ENCODE assay signal across 9 mouse cellular contexts in the genomic region with DNA sequence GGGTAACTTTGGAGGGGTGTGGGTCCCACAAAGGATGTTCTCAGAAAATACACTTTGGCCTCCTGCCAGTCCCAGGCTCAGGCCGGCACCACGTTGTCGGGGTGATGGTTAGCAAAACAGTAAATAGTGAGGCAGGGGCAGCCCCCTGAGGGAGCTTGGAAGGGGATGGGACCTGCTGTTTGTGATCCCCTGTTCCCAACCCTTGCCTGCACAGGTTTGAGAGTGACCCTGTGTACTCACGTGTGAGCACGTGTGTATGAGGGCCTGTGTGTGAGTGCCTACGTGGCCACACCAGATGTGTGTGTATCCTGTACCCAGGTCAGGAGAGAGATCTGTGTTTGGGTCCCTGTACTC. TPM values are rescaled to one million over a fixed set of nuclear protein-coding genes. Genes with fewer than 3 reads are reported as not detected.
DNase-seq lines count a peak whose midpoint lies in the region; ATAC-seq and TF ChIP-seq lines count a peak whose summit lies in the region.
"Had no signal": no experiment of that assay in that cellular context is flagged by ENCODE, and none has a peak within 500 bp of the region (broad histone marks: within the 10 kb centered on the region; RNA-seq: fewer than 3 reads in every experiment).

No protein-coding gene starts in this region.

- WGBS in kidney, postnatal 0 days, result 31% methylated on average over 6 of the region's 6 CpGs
- WGBS in kidney, adult 2 months, result 52% methylated on average over 6 of the region's 6 CpGs
- WGBS in embryonic facial prominence, embryonic 14.5 days, result 8% methylated on average over 6 of the region's 6 CpGs
- 24% methylated on average over 6 of the region's 6 CpGs for WGBS in hindbrain, embryonic 14.5 days
- WGBS in midbrain, postnatal 0 days, result 26% methylated on average over 6 of the region's 6 CpGs
- WGBS in thymus, adult 2 months, result 68% methylated on average over 6 of the region's 6 CpGs

- H3K27ac ChIP-seq in kidney, postnatal 0 days, result peak overlapping the region; percentile 94
- H3K27ac ChIP-seq in kidney, adult 2 months (ENCODE audit: insufficient read depth, low read depth, low read length), result no peak overlapping the region
- peak overlapping the region; percentile 98 for H3K27ac ChIP-seq in embryonic facial prominence, embryonic 14.5 days (replicated peaks; ENCODE audit: low read depth, low read length)
- H3K27ac ChIP-seq in hindbrain, embryonic 14.5 days, result peak overlapping the region; percentile 40; the same call in 1 of the 2 replicates
- H3K27ac ChIP-seq in midbrain, postnatal 0 days (ENCODE audit: low read depth, low read length), result no peak overlapping the region
- H3K27ac ChIP-seq in thymus, adult 2 months (ENCODE audit: control insufficient read depth, insufficient read depth, low read length), result no peak overlapping the region

- H3K9me3 ChIP-seq in kidney, postnatal 0 days (replicated peaks; ENCODE audit: low read length), result no peaks in the 10 kb centered on the region
- H3K9me3 ChIP-seq in embryonic facial prominence, embryonic 14.5 days (ENCODE audit: control insufficient read depth, low read length), result no peaks in the 10 kb centered on the region
- no peaks in the 10 kb centered on the region for H3K9me3 ChIP-seq in hindbrain, embryonic 14.5 days (ENCODE audit: control insufficient read depth, low read length)
- no peaks in the 10 kb centered on the region for H3K9me3 ChIP-seq in midbrain, postnatal 0 days (ENCODE audit: low read length)

- TF ChIP-seq POLR2A in kidney, adult 2 months (IDR thresholded peaks at IDR 0.05; ENCODE audit: low read depth, low read length), result no peak
- TF ChIP-seq POLR2A in thymus, adult 2 months (IDR thresholded peaks at IDR 0.05; ENCODE audit: control insufficient read depth, extremely low read depth, insufficient read depth, low read length, poor library complexity), result no peak

- ATAC-seq in kidney, postnatal 0 days (replicated peaks; ENCODE audit: low FRiP score, low read depth), result peak; percentile 5; the same call in 1 of the 2 replicates
- peak; percentile 31 for ATAC-seq in embryonic facial prominence, embryonic 14.5 days (ENCODE audit: low read depth)
- peak; percentile 10; the same call in 1 of the 2 replicates for ATAC-seq in hindbrain, embryonic 14.5 days (ENCODE audit: low FRiP score)
- ATAC-seq in midbrain, postnatal 0 days (ENCODE audit: low FRiP score), result peak; percentile 44; the same call in 1 of the 2 replicates

- H3K4me2 ChIP-seq in kidney, postnatal 0 days (ENCODE audit: low read length), result no peak overlapping the region
- peak overlapping the region; percentile 51 for H3K4me2 ChIP-seq in embryonic facial prominence, embryonic 14.5 days (ENCODE audit: low read depth, low read length)
- peak overlapping the region; percentile 57 for H3K4me2 ChIP-seq in hindbrain, embryonic 14.5 days (replicated peaks)
- no peak overlapping the region for H3K4me2 ChIP-seq in midbrain, postnatal 0 days (ENCODE audit: low read depth, low read length, poor library complexity, severe bottlenecking)

- peak; percentile 74 for DNase-seq in kidney, postnatal 0 days (ENCODE audit: low spot score)
- no peak for DNase-seq in kidney, adult 2 months
- peak; percentile 75 for DNase-seq in embryonic facial prominence, embryonic 14.5 days (ENCODE audit: low spot score)
- no peak for DNase-seq in hindbrain, embryonic 14.5 days (ENCODE audit: low spot score)
- peak; percentile 47 for DNase-seq in midbrain, postnatal 0 days (ENCODE audit: low spot score)
- no peak for DNase-seq in adrenal gland, postnatal 4 days (ENCODE audit: low spot score in 2 of 2)
- no peak for DNase-seq in thymus, adult 2 months
- DNase-seq in adrenal gland, adult 18-20 months (ENCODE audit: low spot score in 2 of 2), result no peak

- peaks cover 9% of the 10 kb centered on the region; the same call in 1 of the 2 replicates for H3K36me3 ChIP-seq in kidney, postnatal 0 days (ENCODE audit: insufficient read depth, low read length)
- no peaks in the 10 kb centered on the region for H3K36me3 ChIP-seq in kidney, adult 2 months (ENCODE audit: control insufficient read depth, insufficient read depth, low read length)
- H3K36me3 ChIP-seq in embryonic facial prominence, embryonic 14.5 days (ENCODE audit: control insufficient read depth, insufficient read depth, low read length), result no peaks in the 10 kb centered on the region
- H3K36me3 ChIP-seq in hindbrain, embryonic 14.5 days (replicated peaks; ENCODE audit: control insufficient read depth, insufficient read depth), result no peaks in the 10 kb centered on the region
- no peaks in the 10 kb centered on the region for H3K36me3 ChIP-seq in midbrain, postnatal 0 days (ENCODE audit: insufficient read depth, low read length)
- peaks cover 33% of the 10 kb centered on the region for H3K36me3 ChIP-seq in thymus, adult 2 months (ENCODE audit: control insufficient read depth, insufficient read depth, low read length)

- peaks cover 30% of the 10 kb centered on the region for H3K4me1 ChIP-seq in kidney, postnatal 0 days (replicated peaks; ENCODE audit: insufficient read depth, low read length)
- no peaks in the 10 kb centered on the region for H3K4me1 ChIP-seq in kidney, adult 2 months (ENCODE audit: control insufficient read depth, insufficient read depth, low read length)
- H3K4me1 ChIP-seq in embryonic facial prominence, embryonic 14.5 days (ENCODE audit: control insufficient read depth, insufficient read depth, low read length), result peaks cover 48% of the 10 kb centered on the region
- H3K4me1 ChIP-seq in hindbrain, embryonic 14.5 days (replicated peaks; ENCODE audit: control insufficient read depth, insufficient read depth, low read length), result peaks cover 14% of the 10 kb centered on the region
- H3K4me1 ChIP-seq in midbrain, postnatal 0 days (ENCODE audit: insufficient read depth, low read length), result peaks cover 6% of the 10 kb centered on the region
- H3K4me1 ChIP-seq in thymus, adult 2 months (replicated peaks; ENCODE audit: control insufficient read depth, insufficient read depth, low read length), result peaks cover 28% of the 10 kb centered on the region

- H3K9ac ChIP-seq in kidney, postnatal 0 days (ENCODE audit: low read depth, low read length), result no peak overlapping the region; the same call in 1 of the 2 replicates
- peak overlapping the region; percentile 64 for H3K9ac ChIP-seq in embryonic facial prominence, embryonic 14.5 days (ENCODE audit: low read depth, low read length)
- H3K9ac ChIP-seq in hindbrain, embryonic 14.5 days, result peak overlapping the region; percentile 57
- H3K9ac ChIP-seq in midbrain, postnatal 0 days (replicated peaks; ENCODE audit: low read length, poor library complexity, severe bottlenecking), result peak overlapping the region; percentile 60; the same call in 1 of the 2 replicates

- H3K27me3 ChIP-seq in kidney, postnatal 0 days (ENCODE audit: insufficient read depth, low read length), result no peaks in the 10 kb centered on the region
- H3K27me3 ChIP-seq in kidney, adult 2 months (replicated peaks; ENCODE audit: control insufficient read depth, insufficient read depth, low read length), result no peaks in the 10 kb centered on the region
- no peaks in the 10 kb centered on the region for H3K27me3 ChIP-seq in embryonic facial prominence, embryonic 14.5 days (replicated peaks; ENCODE audit: control insufficient read depth, insufficient read depth, low read length)
- no peaks in the 10 kb centered on the region for H3K27me3 ChIP-seq in hindbrain, embryonic 14.5 days (ENCODE audit: control insufficient read depth, insufficient read depth, low read length)
- H3K27me3 ChIP-seq in midbrain, postnatal 0 days (ENCODE audit: insufficient read depth, low read length), result no peaks in the 10 kb centered on the region
- H3K27me3 ChIP-seq in thymus, adult 2 months (ENCODE audit: control insufficient read depth, insufficient read depth, low read length), result no peaks in the 10 kb centered on the region

- no peak for TF ChIP-seq CTCF in kidney, postnatal 0 days (IDR thresholded peaks at IDR 0.05; ENCODE audit: low read depth)
- TF ChIP-seq CTCF in kidney, adult 2 months (conservative IDR thresholded peaks at IDR 0.05; ENCODE audit: insufficient read depth, insufficient read length, low read depth, low read length), result no peak
- TF ChIP-seq CTCF in midbrain, postnatal 0 days (IDR thresholded peaks at IDR 0.05), result no peak
- no peak for TF ChIP-seq CTCF in thymus, adult 2 months (IDR thresholded peaks at IDR 0.05; ENCODE audit: borderline replicate concordance, control insufficient read depth, extremely low read depth, insufficient read depth, low read length, poor library complexity)

- no peak overlapping the region for H3K4me3 ChIP-seq in kidney, postnatal 0 days (replicated peaks; ENCODE audit: low read depth, low read length)
- H3K4me3 ChIP-seq in kidney, adult 2 months (ENCODE audit: insufficient read depth, low read depth, low read length), result no peak overlapping the region
- 0 out of 2 replicates have a peak overlapping the region, but pooled peaks have one; percentile 23 for H3K4me3 ChIP-seq in embryonic facial prominence, embryonic 14.5 days (ENCODE audit: low read depth, low read length)
- H3K4me3 ChIP-seq in hindbrain, embryonic 14.5 days (replicated peaks; ENCODE audit: low read length), result no peak overlapping the region
- no peak overlapping the region for H3K4me3 ChIP-seq in midbrain, postnatal 0 days (ENCODE audit: low read depth, low read length)
- no peak overlapping the region for H3K4me3 ChIP-seq in thymus, adult 2 months (ENCODE audit: control insufficient read depth, insufficient read depth, low read length)

RNA-seq across cellular contexts. Expression of gene Tnnt3, which starts 16.4 kb away (rescaled TPM):
- 3.4 TPM in 2 replicates for polyA plus RNA-seq in kidney, postnatal 0 days (2015; fragmentation: Nextera tagmentation; extraction: Ambion mirVana)
- 48.3 TPM in 1 of 2 replicates, not detected in the other for polyA plus RNA-seq in kidney, adult 2 months (2012; rRNA removed)
- 376 and 643 TPM in 2 replicates for polyA plus RNA-seq in embryonic facial prominence, embryonic 14.5 days (2014; fragmentation: Nextera tagmentation; extraction: Ambion mirVana)
- polyA plus RNA-seq in hindbrain, embryonic 14.5 days (2014; fragmentation: Nextera tagmentation; extraction: Ambion mirVana), result 1.2 and 1.6 TPM in 2 replicates
- total RNA-seq in midbrain, postnatal 0 days (2014; rRNA removed), result 1.3 and 1.5 TPM in 2 replicates
- 2.0 and 3.1 TPM in 2 replicates for polyA plus RNA-seq in midbrain, postnatal 0 days (2015; fragmentation: Nextera tagmentation; extraction: Ambion mirVana)
- total RNA-seq in adrenal gland, postnatal 4 days (2021), result 100 to 1,000 TPM; 118 to 299 TPM
- 1.1 and 2.2 TPM in 2 replicates for polyA plus RNA-seq in thymus, adult 2 months (2012; rRNA removed)
- total RNA-seq in adrenal gland, adult 18-20 months (2021), result 10 to 100 TPM in 1 of 2 experiments, under 1 TPM in 1; 0.83 to 16.2 TPM
- total RNA-seq: common myeloid progenitor, adult 5-6 weeks had no signal

RNA-seq across cellular contexts. Expression of gene Lsp1, which starts 21.6 kb away (rescaled TPM):
- polyA plus RNA-seq in kidney, postnatal 0 days (2015; fragmentation: Nextera tagmentation; extraction: Ambion mirVana), result 161 and 165 TPM in 2 replicates
- 22.2 and 39.8 TPM in 2 replicates for polyA plus RNA-seq in kidney, adult 2 months (2012; rRNA removed)
- polyA plus RNA-seq in embryonic facial prominence, embryonic 14.5 days (2014; fragmentation: Nextera tagmentation; extraction: Ambion mirVana), result 40.1 and 42.6 TPM in 2 replicates
- polyA plus RNA-seq in hindbrain, embryonic 14.5 days (2014; fragmentation: Nextera tagmentation; extraction: Ambion mirVana), result 4.8 and 8.2 TPM in 2 replicates
- total RNA-seq in midbrain, postnatal 0 days (2014; rRNA removed), result 5.1 and 11.0 TPM in 2 replicates
- 5.3 and 8.7 TPM in 2 replicates for polyA plus RNA-seq in midbrain, postnatal 0 days (2015; fragmentation: Nextera tagmentation; extraction: Ambion mirVana)
- 10 to 100 TPM; 25.1 to 43.0 TPM for total RNA-seq in adrenal gland, postnatal 4 days (2021)
- polyA plus RNA-seq in thymus, adult 2 months (2012; rRNA removed), result 507 and 626 TPM in 2 replicates
- 10 to 100 TPM; 17.0 to 24.2 TPM for total RNA-seq in adrenal gland, adult 18-20 months (2021)

RNA-seq across cellular contexts. Expression of gene Tnni2, which starts 40.6 kb away (rescaled TPM):
- polyA plus RNA-seq in kidney, postnatal 0 days (2015; fragmentation: Nextera tagmentation; extraction: Ambion mirVana), result 2.2 and 3.0 TPM in 2 replicates
- 0.54 and 103 TPM in 2 replicates for polyA plus RNA-seq in kidney, adult 2 months (2012; rRNA removed)
- polyA plus RNA-seq in embryonic facial prominence, embryonic 14.5 days (2014; fragmentation: Nextera tagmentation; extraction: Ambion mirVana), result 319 and 564 TPM in 2 replicates
- polyA plus RNA-seq in hindbrain, embryonic 14.5 days (2014; fragmentation: Nextera tagmentation; extraction: Ambion mirVana), result 1.0 TPM in 1 of 2 replicates, not detected in the other
- not detected in 2 replicates for total RNA-seq in midbrain, postnatal 0 days (2014; rRNA removed)
- polyA plus RNA-seq in midbrain, postnatal 0 days (2015; fragmentation: Nextera tagmentation; extraction: Ambion mirVana), result 0.46 and 0.56 TPM in 2 replicates
- total RNA-seq in adrenal gland, postnatal 4 days (2021), result 100 to 1,000 TPM in 1 of 2 experiments, 10 to 100 TPM in 1; 79.5 to 219 TPM
- polyA plus RNA-seq in thymus, adult 2 months (2012; rRNA removed), result 3.2 and 4.3 TPM in 2 replicates
- total RNA-seq in adrenal gland, adult 18-20 months (2021), result 10 to 100 TPM in 1 of 2 experiments, under 1 TPM in 1; 0.83 to 10.2 TPM

RNA-seq across cellular contexts. Expression of gene Syt8, which starts 47.6 kb away (rescaled TPM):
- polyA plus RNA-seq in kidney, postnatal 0 days (2015; fragmentation: Nextera tagmentation; extraction: Ambion mirVana), result 2.5 and 4.8 TPM in 2 replicates
- 1.8 and 3.3 TPM in 2 replicates for polyA plus RNA-seq in kidney, adult 2 months (2012; rRNA removed)
- polyA plus RNA-seq in embryonic facial prominence, embryonic 14.5 days (2014; fragmentation: Nextera tagmentation; extraction: Ambion mirVana), result 1.9 and 3.9 TPM in 2 replicates
- not detected in 2 replicates for polyA plus RNA-seq in hindbrain, embryonic 14.5 days (2014; fragmentation: Nextera tagmentation; extraction: Ambion mirVana)
- not detected in 2 replicates for total RNA-seq in midbrain, postnatal 0 days (2014; rRNA removed)
- not detected in 2 replicates for polyA plus RNA-seq in midbrain, postnatal 0 days (2015; fragmentation: Nextera tagmentation; extraction: Ambion mirVana)
- not detected for total RNA-seq in adrenal gland, postnatal 4 days (2021)
- polyA plus RNA-seq in thymus, adult 2 months (2012; rRNA removed), result 2.2 and 5.2 TPM in 2 replicates
- total RNA-seq in adrenal gland, adult 18-20 months (2021), result not detected
- total RNA-seq: common myeloid progenitor, adult 5-6 weeks had no signal

RNA-seq across cellular contexts. Expression of gene Mrpl23, which starts 50.3 kb away (rescaled TPM):
- 21.3 and 22.6 TPM in 2 replicates for polyA plus RNA-seq in kidney, postnatal 0 days (2015; fragmentation: Nextera tagmentation; extraction: Ambion mirVana)
- 10.3 and 11.0 TPM in 2 replicates for polyA plus RNA-seq in kidney, adult 2 months (2012; rRNA removed)
- 30.3 and 33.1 TPM in 2 replicates for polyA plus RNA-seq in embryonic facial prominence, embryonic 14.5 days (2014; fragmentation: Nextera tagmentation; extraction: Ambion mirVana)
- polyA plus RNA-seq in hindbrain, embryonic 14.5 days (2014; fragmentation: Nextera tagmentation; extraction: Ambion mirVana), result 21.6 and 22.9 TPM in 2 replicates
- total RNA-seq in midbrain, postnatal 0 days (2014; rRNA removed), result 56.3 and 60.8 TPM in 2 replicates
- 24.6 and 30.1 TPM in 2 replicates for polyA plus RNA-seq in midbrain, postnatal 0 days (2015; fragmentation: Nextera tagmentation; extraction: Ambion mirVana)
- total RNA-seq in adrenal gland, postnatal 4 days (2021), result 1 to 10 TPM; 8.2 to 9.5 TPM
- polyA plus RNA-seq in thymus, adult 2 months (2012; rRNA removed), result 16.7 and 21.3 TPM in 2 replicates
- total RNA-seq in adrenal gland, adult 18-20 months (2021), result 1 to 10 TPM; 2.9 to 3.0 TPM

Comparison
In these comparisons a context has a peak if more than half of its experiments do, and no peak if none do; other contexts are left out.
1. DNase-seq: peak in kidney, postnatal 0 days (single experiment), embryonic facial prominence, embryonic 14.5 days (single experiment) and midbrain, postnatal 0 days (single experiment); none in kidney, adult 2 months (single experiment), hindbrain, embryonic 14.5 days (single experiment), adrenal gland, postnatal 4 days (0 of 2), thymus, adult 2 months (single experiment) and adrenal gland, adult 18-20 months (0 of 2).
2. H3K27ac ChIP-seq: peak in kidney, postnatal 0 days (single experiment), embryonic facial prominence, embryonic 14.5 days (single experiment) and hindbrain, embryonic 14.5 days (single experiment); none in kidney, adult 2 months (single experiment), midbrain, postnatal 0 days (single experiment) and thymus, adult 2 months (single experiment).
3. H3K4me2 ChIP-seq: peak in embryonic facial prominence, embryonic 14.5 days (single experiment) and hindbrain, embryonic 14.5 days (single experiment); none in kidney, postnatal 0 days (single experiment) and midbrain, postnatal 0 days (single experiment).
4. Peak in every context shown above with its lines, with median percentiles within 50 percentile points of each other: ATAC-seq.